Mouse (Mus musculus): ENCODE data around the gene Mymx. TPM values are rescaled to one million over a fixed set of nuclear protein-coding genes. Genes with fewer than 3 reads are reported as not detected.
A peak's percentile ranks its signal among the peaks of the same experiment; 100 is the strongest.

The Mymx gene
- total and polyA plus RNA-seq, 2 experiments from 2014 or later: not detected

GRCm38 (mm10) chr17:45595736-45596390, 6.0 kb downstream of the Mymx start:
- TF ChIP-seq CTCF (IDR thresholded peaks at IDR 0.05; ENCODE audit: low read depth): no peak
- no peaks in the 10 kb centered on the region for H3K9me3 ChIP-seq (ENCODE audit: low read length)
- peak overlapping the region; percentile 76 for H3K27ac ChIP-seq
- WGBS: 6% methylated on average over 23 of the region's 23 CpGs
- H3K27me3 ChIP-seq (ENCODE audit: insufficient read depth, low read length): no peaks in the 10 kb centered on the region
- H3K36me3 ChIP-seq (ENCODE audit: insufficient read depth, low read length): no peaks in the 10 kb centered on the region
- ATAC-seq (no peak; the same call in 1 of the 2 replicates), DNase-seq (ENCODE audit: low spot score) (no peak)
- peaks cover 36% of the 10 kb centered on the region for H3K4me1 ChIP-seq (ENCODE audit: insufficient read depth, low read length)
- H3K9ac ChIP-seq (replicated peaks; ENCODE audit: low read length): peak overlapping the region; percentile 60
- peak overlapping the region; percentile 97 for H3K4me2 ChIP-seq (ENCODE audit: low read depth, low read length)
- peak overlapping the region; percentile 52 for H3K4me3 ChIP-seq (ENCODE audit: low read length)

- TF ChIP-seq CTCF (IDR thresholded peaks at IDR 0.05; ENCODE audit: low read depth): 0 out of 2 replicates have a peak, but pooled peaks have one; percentile 1
- ATAC-seq (peak; percentile 60), DNase-seq (ENCODE audit: low spot score) (peak; percentile 73)
- Histone ChIP-seq H3K4me3 (ENCODE audit: low read length) (peak overlapping the region; percentile 52), H3K36me3 (ENCODE audit: insufficient read depth, low read length) (no peaks in the 10 kb centered on the region), H3K9ac (replicated peaks; ENCODE audit: low read length) (peak overlapping the region; percentile 60), H3K27ac (peak overlapping the region; percentile 76), H3K9me3 (ENCODE audit: low read length) (no peaks in the 10 kb centered on the region), H3K4me2 (ENCODE audit: low read depth, low read length) (peak overlapping the region; percentile 97), H3K4me1 (ENCODE audit: insufficient read depth, low read length) (peaks cover 36% of the 10 kb centered on the region), H3K27me3 (ENCODE audit: insufficient read depth, low read length) (no peaks in the 10 kb centered on the region)
- under 1% methylated on average over 58 of the region's 58 CpGs for WGBS
These were observed 6.8 kb downstream of the Mymx start for GRCm38 (mm10) chr17:45594881-45595735.

GRCm38 (mm10) chr17:45594195-45594594, 7.7 kb downstream of the Mymx start:
- 48% methylated on average over 8 of the region's 8 CpGs for WGBS
- Histone ChIP-seq H3K27me3 (ENCODE audit: insufficient read depth, low read length) (no peaks in the 10 kb centered on the region), H3K4me3 (ENCODE audit: low read length) (peak overlapping the region; percentile 52), H3K9me3 (ENCODE audit: low read length) (no peaks in the 10 kb centered on the region), H3K4me2 (ENCODE audit: low read depth, low read length) (peak overlapping the region; percentile 97), H3K4me1 (ENCODE audit: insufficient read depth, low read length) (peaks cover 32% of the 10 kb centered on the region), H3K36me3 (ENCODE audit: insufficient read depth, low read length) (no peaks in the 10 kb centered on the region), H3K27ac (no peak overlapping the region), H3K9ac (replicated peaks; ENCODE audit: low read length) (peak overlapping the region; percentile 60; the same call in 1 of the 2 replicates)
- DNase-seq (ENCODE audit: low spot score) (no peak), ATAC-seq (no peak)
- TF ChIP-seq CTCF (IDR thresholded peaks at IDR 0.05; ENCODE audit: low read depth): no peak

DNA sequence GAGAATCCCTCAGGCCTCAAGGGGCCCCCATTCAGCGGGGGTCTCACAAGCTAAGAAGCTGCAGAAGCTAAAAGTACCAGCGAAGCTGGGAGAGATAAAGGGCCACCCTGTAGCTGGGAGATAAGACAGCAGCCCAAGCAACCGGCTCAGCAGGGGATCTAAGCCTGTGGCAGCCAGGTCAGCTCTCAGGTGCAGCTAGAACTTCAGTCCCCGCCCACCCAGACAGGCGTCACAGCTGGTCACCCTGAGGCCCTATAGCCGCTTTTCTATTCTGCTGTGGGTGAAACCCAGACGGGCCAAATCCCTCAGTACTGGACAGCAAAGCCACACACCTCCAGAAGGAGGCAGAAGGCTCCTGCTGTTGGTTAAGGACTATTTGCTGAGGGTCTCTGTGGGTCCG, 8.4 kb downstream of the Mymx start:
- WGBS: 44% methylated on average over 8 of the region's 8 CpGs
- Histone ChIP-seq H3K9me3 (ENCODE audit: low read length) (no peaks in the 10 kb centered on the region), H3K36me3 (ENCODE audit: insufficient read depth, low read length) (no peaks in the 10 kb centered on the region), H3K27me3 (ENCODE audit: insufficient read depth, low read length) (no peaks in the 10 kb centered on the region), H3K4me3 (ENCODE audit: low read length) (0 out of 2 replicates have a peak overlapping the region, but pooled peaks have one; percentile 0), H3K4me1 (ENCODE audit: insufficient read depth, low read length) (peaks cover 30% of the 10 kb centered on the region), H3K9ac (replicated peaks; ENCODE audit: low read length) (no peak overlapping the region), H3K27ac (no peak overlapping the region), H3K4me2 (ENCODE audit: low read depth, low read length) (peak overlapping the region; percentile 97)
- ATAC-seq (no peak), DNase-seq (ENCODE audit: low spot score) (no peak)
- peak; percentile 41 for TF ChIP-seq CTCF (IDR thresholded peaks at IDR 0.05; ENCODE audit: low read depth)

DNA sequence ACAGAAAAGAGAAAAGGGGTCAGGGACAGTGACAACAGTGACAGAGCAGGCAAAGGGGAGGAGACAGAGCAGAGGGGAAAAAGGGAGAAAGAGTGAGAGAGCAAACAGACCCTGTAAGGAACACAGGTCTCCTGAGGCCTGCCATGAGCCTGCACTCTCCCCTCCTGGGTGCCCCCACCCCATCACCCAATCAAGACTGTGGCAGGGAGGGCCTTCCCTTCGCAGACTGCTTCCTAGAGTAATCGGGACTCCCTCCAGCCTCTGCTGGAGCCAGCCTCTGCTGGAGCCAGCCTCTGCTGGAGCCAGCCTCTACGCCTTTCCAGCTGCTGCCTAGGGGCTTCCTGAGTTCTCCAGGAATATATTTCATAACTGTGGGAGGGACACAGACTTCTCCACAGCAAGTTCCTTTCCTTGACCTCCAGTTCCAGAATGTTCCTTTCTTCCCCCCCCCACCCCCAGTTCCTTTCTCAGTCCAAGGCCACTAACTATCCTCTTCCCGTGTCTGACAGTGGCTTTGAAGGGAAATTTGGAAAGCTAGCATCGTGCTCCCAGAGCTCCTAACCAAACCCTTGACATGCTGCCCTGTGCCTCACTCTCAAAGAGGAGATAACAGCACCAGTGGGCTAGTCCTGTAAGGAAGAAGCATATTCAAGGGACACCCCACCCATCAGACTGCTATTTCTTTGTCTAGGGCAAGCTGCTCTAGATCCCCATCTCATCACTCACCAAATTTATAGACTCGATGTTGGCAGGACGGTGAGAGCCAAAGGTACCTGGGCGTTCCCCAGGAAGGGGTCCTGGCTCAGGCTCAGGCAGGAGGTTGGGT, 9.1 kb downstream of the Mymx start:
- no peaks in the 10 kb centered on the region for H3K36me3 ChIP-seq (ENCODE audit: insufficient read depth, low read length)
- H3K4me3 ChIP-seq (ENCODE audit: low read length): 0 out of 2 replicates have a peak overlapping the region, but pooled peaks have one; percentile 0
- no peaks in the 10 kb centered on the region for H3K27me3 ChIP-seq (ENCODE audit: insufficient read depth, low read length)
- H3K9me3 ChIP-seq (ENCODE audit: low read length): no peaks in the 10 kb centered on the region
- no peak for TF ChIP-seq CTCF (IDR thresholded peaks at IDR 0.05; ENCODE audit: low read depth)
- WGBS: 51% methylated on average over 8 of the region's 8 CpGs
- peak overlapping the region; percentile 97 for H3K4me2 ChIP-seq (ENCODE audit: low read depth, low read length)
- H3K4me1 ChIP-seq (ENCODE audit: insufficient read depth, low read length): peaks cover 30% of the 10 kb centered on the region
- DNase-seq (ENCODE audit: low spot score) (no peak), ATAC-seq (no peak)
- H3K27ac ChIP-seq: peak overlapping the region; percentile 12
- H3K9ac ChIP-seq (replicated peaks; ENCODE audit: low read length): peak overlapping the region; percentile 41; the same call in 1 of the 2 replicates
